Mouse (Mus musculus): Measurements from ENCODE around the gene Stxbp1. TPM values are rescaled to one million over a fixed set of nuclear protein-coding genes. Genes with fewer than 3 reads are reported as not detected.

Stxbp1 gene
- polyA plus RNA-seq (2015; fragmentation: Nextera tagmentation; extraction: Ambion mirVana): 23.6 and 24.8 TPM in 2 replicates

DNA sequence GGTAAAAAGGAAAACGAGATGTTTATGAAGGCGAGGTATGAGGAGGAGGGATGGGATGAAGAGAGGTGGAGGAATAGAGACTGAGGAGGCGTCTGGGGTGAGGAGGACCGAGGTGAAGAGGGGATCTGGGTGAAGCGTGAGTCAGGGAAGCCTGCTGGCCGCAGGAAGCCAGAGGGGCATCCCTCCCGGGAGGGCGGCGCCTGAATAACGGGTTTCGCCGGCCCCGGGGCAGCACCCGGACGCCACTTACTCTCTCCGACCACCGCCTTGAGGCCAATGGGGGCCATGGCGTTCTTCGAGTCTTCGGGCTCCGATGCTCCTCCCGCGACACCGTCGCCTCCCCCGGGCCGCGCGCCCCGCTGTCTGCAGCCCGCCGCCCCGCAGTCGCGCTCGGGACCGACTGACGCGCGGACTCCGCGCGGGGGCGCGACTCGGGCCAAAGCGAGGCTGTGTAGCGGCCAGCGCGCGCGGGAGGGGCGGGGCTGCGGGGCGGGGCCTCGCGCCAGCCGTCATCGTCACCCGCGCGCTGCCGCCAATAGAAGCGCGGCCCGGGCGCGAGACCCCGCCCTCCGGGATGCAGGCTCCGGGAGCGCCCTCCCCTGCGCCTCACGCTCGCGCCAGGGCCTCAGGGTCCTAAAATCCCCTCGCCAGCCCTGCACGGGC, at the start of gene Stxbp1:
Gene Stxbp1 (minus strand): TSS at position 441 of the 663 bp plus-strand sequence.
- Histone ChIP-seq H3K36me3 (no peaks in the 10 kb centered on the region), H3K4me2 (peak within 1 kb of the TSS; percentile 70), H3K9ac (peak within 1 kb of the TSS; percentile 80), H3K27ac (replicated peaks) (peak within 1 kb of the TSS; percentile 76), H3K27me3 (replicated peaks) (peaks cover 16% of the 10 kb centered on the region), H3K4me1 (peaks cover 29% of the 10 kb centered on the region), H3K9me3 (no peaks in the 10 kb centered on the region), H3K4me3 (peak within 1 kb of the TSS; percentile 66)
- peak; percentile 93 for ATAC-seq (ENCODE audit: extremely low read depth, insufficient number of reproducible peaks, low FRiP score, low TSS enrichment)
- WGBS: under 1% methylated on average over 67 of the region's 78 CpGs

DNA sequence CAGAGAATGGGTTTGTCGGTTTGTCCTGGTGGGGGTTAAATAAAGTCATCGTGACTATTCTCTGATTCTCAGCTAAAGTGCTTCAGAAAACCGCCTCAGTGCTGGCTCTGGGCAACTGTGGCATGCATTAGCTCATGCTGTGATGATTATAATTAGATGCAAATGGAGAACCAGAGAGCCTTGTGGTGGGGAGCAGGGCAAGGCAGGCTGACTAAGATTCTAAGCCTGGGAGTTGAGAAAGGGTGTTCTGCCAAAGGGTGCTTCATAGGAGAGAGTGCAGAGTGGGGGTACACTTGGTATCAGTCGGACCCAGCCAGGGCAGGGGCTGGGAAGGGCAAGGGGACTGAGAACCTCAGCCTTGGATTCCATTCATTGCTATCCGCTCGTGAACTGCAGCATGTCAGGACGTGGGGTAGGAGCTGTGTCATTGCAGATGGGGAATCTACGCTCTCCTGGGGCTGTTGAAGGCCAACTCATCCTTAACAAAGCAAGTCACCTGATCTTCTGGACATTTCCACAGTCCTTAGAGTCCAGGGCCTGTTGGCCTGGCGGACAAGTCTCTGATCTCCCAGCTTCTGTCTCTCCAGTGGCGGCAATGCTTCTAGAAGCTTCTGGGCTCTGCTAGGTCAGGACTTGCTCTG, 49.6 kb upstream of the Stxbp1 start:
- H3K27ac ChIP-seq (replicated peaks): peak overlapping the region; percentile 33
- ATAC-seq (ENCODE audit: extremely low read depth, insufficient number of reproducible peaks, low FRiP score, low TSS enrichment): no peak
- H3K4me3 ChIP-seq: no peak overlapping the region
- WGBS: 42% methylated on average over 10 of the region's 10 CpGs
- H3K4me2 ChIP-seq: no peak overlapping the region
- peaks cover 33% of the 10 kb centered on the region for H3K36me3 ChIP-seq
- no peaks in the 10 kb centered on the region for H3K9me3 ChIP-seq
- peak overlapping the region; percentile 63 for H3K9ac ChIP-seq
- H3K4me1 ChIP-seq: peaks cover 80% of the 10 kb centered on the region
- H3K27me3 ChIP-seq (replicated peaks): no peaks in the 10 kb centered on the region

DNA sequence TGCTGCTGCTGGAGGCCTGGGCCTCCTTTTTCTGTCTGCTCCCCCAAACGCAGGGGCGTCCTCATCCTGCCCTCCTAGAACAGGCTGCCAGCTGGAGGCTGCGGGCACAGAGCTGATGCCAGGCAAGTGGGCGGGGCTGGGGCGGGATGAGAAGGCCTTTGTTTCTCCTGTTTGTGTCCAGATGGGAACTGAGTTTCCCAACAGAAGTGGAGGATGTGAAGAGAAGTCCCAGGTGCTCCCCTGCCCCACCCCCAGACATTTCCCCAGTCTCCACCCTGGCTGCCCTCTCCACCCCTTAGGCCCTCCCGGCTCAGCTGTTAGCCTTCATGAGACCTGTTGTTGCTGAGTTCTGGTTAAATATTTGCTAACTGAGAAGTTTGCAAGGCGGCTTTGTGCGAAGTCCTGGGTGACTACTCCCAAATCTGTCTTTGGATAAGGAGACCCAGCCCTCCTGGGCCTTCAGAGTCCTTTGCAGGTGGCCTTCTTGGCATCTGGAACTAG, 48.6 kb upstream of the Stxbp1 start:
- H3K9ac ChIP-seq: peak overlapping the region; percentile 63
- H3K4me1 ChIP-seq: peaks cover 83% of the 10 kb centered on the region
- no peak overlapping the region for H3K4me3 ChIP-seq
- no peaks in the 10 kb centered on the region for H3K9me3 ChIP-seq
- H3K36me3 ChIP-seq: peaks cover 29% of the 10 kb centered on the region
- 50% methylated on average over 8 of the region's 8 CpGs for WGBS
- no peaks in the 10 kb centered on the region for H3K27me3 ChIP-seq (replicated peaks)
- no peak for ATAC-seq (ENCODE audit: extremely low read depth, insufficient number of reproducible peaks, low FRiP score, low TSS enrichment)
- H3K4me2 ChIP-seq: no peak overlapping the region
- peak overlapping the region; percentile 33; the same call in 1 of the 2 replicates for H3K27ac ChIP-seq (replicated peaks)

GRCm38 (mm10) chr2:32894097-32894496, 47.1 kb upstream of the Stxbp1 start:
- Histone ChIP-seq H3K4me2 (no peak overlapping the region), H3K9ac (no peak overlapping the region), H3K27me3 (replicated peaks) (no peaks in the 10 kb centered on the region), H3K36me3 (peaks cover 27% of the 10 kb centered on the region), H3K27ac (replicated peaks) (no peak overlapping the region), H3K9me3 (no peaks in the 10 kb centered on the region), H3K4me3 (no peak overlapping the region), H3K4me1 (peaks cover 89% of the 10 kb centered on the region)
- ATAC-seq (ENCODE audit: extremely low read depth, insufficient number of reproducible peaks, low FRiP score, low TSS enrichment): no peak
- WGBS: 57% methylated on average over 2 of the region's 2 CpGs

DNA sequence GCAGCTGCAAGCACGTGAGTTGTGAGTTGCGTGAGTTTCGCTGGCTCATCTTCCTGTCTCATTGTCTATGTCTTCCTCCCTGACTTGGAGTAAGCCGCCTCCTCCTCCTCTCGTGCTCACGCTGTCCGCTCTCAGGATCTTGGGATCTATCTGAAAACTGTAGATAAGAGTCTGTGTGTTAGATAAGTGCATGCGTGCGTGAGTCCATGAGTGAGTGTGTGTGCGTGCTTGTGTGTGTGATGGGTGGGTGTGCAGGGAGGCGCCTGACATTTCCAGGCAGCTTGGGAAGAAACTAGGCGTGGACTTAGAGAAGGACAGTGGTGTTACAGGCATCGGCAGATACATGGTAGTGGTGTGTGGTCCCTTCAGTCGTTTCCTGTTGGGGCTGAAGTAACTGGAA, 45.4 kb upstream of the Stxbp1 start:
- H3K4me2 ChIP-seq: no peak overlapping the region
- peaks cover 90% of the 10 kb centered on the region for H3K4me1 ChIP-seq
- H3K9me3 ChIP-seq: no peaks in the 10 kb centered on the region
- no peak overlapping the region for H3K4me3 ChIP-seq
- no peak overlapping the region for H3K9ac ChIP-seq
- H3K36me3 ChIP-seq: peaks cover 27% of the 10 kb centered on the region
- 72% methylated on average over 14 of the region's 14 CpGs for WGBS
- H3K27me3 ChIP-seq (replicated peaks): no peaks in the 10 kb centered on the region
- no peak overlapping the region for H3K27ac ChIP-seq (replicated peaks)
- no peak for ATAC-seq (ENCODE audit: extremely low read depth, insufficient number of reproducible peaks, low FRiP score, low TSS enrichment)

- ATAC-seq (ENCODE audit: extremely low read depth, insufficient number of reproducible peaks, low FRiP score, low TSS enrichment): no peak
- H3K27ac ChIP-seq (replicated peaks): peak overlapping the region; percentile 40
- H3K4me3 ChIP-seq: no peak overlapping the region
- no peaks in the 10 kb centered on the region for H3K9me3 ChIP-seq
- H3K9ac ChIP-seq: 0 out of 2 replicates have a peak overlapping the region, but pooled peaks have one; percentile 21
- no peaks in the 10 kb centered on the region for H3K27me3 ChIP-seq (replicated peaks)
- no peak overlapping the region for H3K4me2 ChIP-seq
- H3K4me1 ChIP-seq: peaks cover 90% of the 10 kb centered on the region
- WGBS: 26% methylated on average over 9 of the region's 9 CpGs
- H3K36me3 ChIP-seq: peaks cover 27% of the 10 kb centered on the region
These were observed 44.2 kb upstream of the Stxbp1 start for GRCm38 (mm10) chr2:32891278-32891677.

DNA sequence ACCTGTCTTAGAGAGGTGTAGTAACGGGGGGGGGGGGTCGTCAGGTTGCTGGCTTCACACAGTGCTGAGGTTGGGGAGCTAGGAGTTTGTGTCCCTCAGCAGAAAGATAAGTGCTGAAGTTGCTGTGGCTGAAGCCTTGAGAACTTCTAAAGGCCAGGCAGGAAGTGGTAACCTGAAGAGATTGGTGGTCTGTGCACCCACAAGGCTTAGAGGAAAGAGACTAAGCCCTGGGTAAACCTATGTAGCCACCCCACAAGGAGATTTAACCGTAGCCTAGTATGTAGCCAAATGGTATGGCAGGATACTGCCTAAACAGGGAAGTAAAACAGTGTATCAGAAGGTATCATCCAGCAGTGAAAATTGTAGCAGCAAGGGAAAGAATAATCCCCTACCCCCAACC, 43.2 kb upstream of the Stxbp1 start:
- 76% methylated on average over 3 of the region's 3 CpGs for WGBS
- no peak for ATAC-seq (ENCODE audit: extremely low read depth, insufficient number of reproducible peaks, low FRiP score, low TSS enrichment)
- Histone ChIP-seq H3K27me3 (replicated peaks) (no peaks in the 10 kb centered on the region), H3K4me2 (no peak overlapping the region), H3K4me3 (no peak overlapping the region), H3K4me1 (peaks cover 90% of the 10 kb centered on the region), H3K9ac (0 out of 2 replicates have a peak overlapping the region, but pooled peaks have one; percentile 82), H3K36me3 (peaks cover 27% of the 10 kb centered on the region), H3K27ac (replicated peaks) (peak overlapping the region; percentile 98), H3K9me3 (no peaks in the 10 kb centered on the region)

GRCm38 (mm10) chr2:32888551-32888950, 41.5 kb upstream of the Stxbp1 start:
- no peak for ATAC-seq (ENCODE audit: extremely low read depth, insufficient number of reproducible peaks, low FRiP score, low TSS enrichment)
- Histone ChIP-seq H3K4me1 (peaks cover 94% of the 10 kb centered on the region), H3K36me3 (peaks cover 14% of the 10 kb centered on the region), H3K4me3 (no peak overlapping the region), H3K9me3 (no peaks in the 10 kb centered on the region), H3K27me3 (replicated peaks) (no peaks in the 10 kb centered on the region), H3K9ac (peak overlapping the region; percentile 82), H3K4me2 (peak overlapping the region; percentile 59), H3K27ac (replicated peaks) (peak overlapping the region; percentile 98)
- WGBS: 15% methylated on average over 3 of the region's 3 CpGs

GRCm38 (mm10) chr2:32888029-32888428, 41.0 kb upstream of the Stxbp1 start:
- no peak overlapping the region for H3K4me3 ChIP-seq
- WGBS: 6% methylated on average over 9 of the region's 9 CpGs
- peak overlapping the region; percentile 98 for H3K27ac ChIP-seq (replicated peaks)
- peaks cover 96% of the 10 kb centered on the region for H3K4me1 ChIP-seq
- H3K36me3 ChIP-seq: peaks cover 9% of the 10 kb centered on the region
- ATAC-seq (ENCODE audit: extremely low read depth, insufficient number of reproducible peaks, low FRiP score, low TSS enrichment): no peak
- no peaks in the 10 kb centered on the region for H3K27me3 ChIP-seq (replicated peaks)
- peak overlapping the region; percentile 59 for H3K4me2 ChIP-seq
- no peaks in the 10 kb centered on the region for H3K9me3 ChIP-seq
- H3K9ac ChIP-seq: peak overlapping the region; percentile 82

- WGBS: 14% methylated on average over 7 of the region's 7 CpGs
- no peak for ATAC-seq (ENCODE audit: extremely low read depth, insufficient number of reproducible peaks, low FRiP score, low TSS enrichment)
- Histone ChIP-seq H3K9me3 (no peaks in the 10 kb centered on the region), H3K36me3 (no peaks in the 10 kb centered on the region), H3K27me3 (replicated peaks) (no peaks in the 10 kb centered on the region), H3K9ac (peak overlapping the region; percentile 45), H3K4me3 (no peak overlapping the region), H3K27ac (replicated peaks) (peak overlapping the region; percentile 97), H3K4me2 (peak overlapping the region; percentile 46), H3K4me1 (peaks cover 100% of the 10 kb centered on the region)
These were observed 37.7 kb upstream of the Stxbp1 start for GRCm38 (mm10) chr2:32884745-32885144.

- Histone ChIP-seq H3K27me3 (replicated peaks) (no peaks in the 10 kb centered on the region), H3K9me3 (no peaks in the 10 kb centered on the region), H3K36me3 (no peaks in the 10 kb centered on the region), H3K9ac (peak overlapping the region; percentile 73), H3K4me2 (peak overlapping the region; percentile 55), H3K27ac (replicated peaks) (peak overlapping the region; percentile 97), H3K4me3 (peak overlapping the region; percentile 11; the same call in 1 of the 2 replicates), H3K4me1 (peaks cover 100% of the 10 kb centered on the region)
- WGBS: 30% methylated on average over 11 of the region's 21 CpGs
- no peak for ATAC-seq (ENCODE audit: extremely low read depth, insufficient number of reproducible peaks, low FRiP score, low TSS enrichment)
These were observed 35.4 kb upstream of the Stxbp1 start for GRCm38 (mm10) chr2:32882283-32883043.

Data from heart, embryonic 13.5 days (tissue).